Mouse (Mus musculus): Measurements from ENCODE around the gene Snd1. TPM values are rescaled to one million over a fixed set of nuclear protein-coding genes. Genes with fewer than 3 reads are reported as not detected.

The Snd1 gene
- total and polyA plus RNA-seq, 3 experiments: 83.7 to 377 (median 210) TPM

DNA sequence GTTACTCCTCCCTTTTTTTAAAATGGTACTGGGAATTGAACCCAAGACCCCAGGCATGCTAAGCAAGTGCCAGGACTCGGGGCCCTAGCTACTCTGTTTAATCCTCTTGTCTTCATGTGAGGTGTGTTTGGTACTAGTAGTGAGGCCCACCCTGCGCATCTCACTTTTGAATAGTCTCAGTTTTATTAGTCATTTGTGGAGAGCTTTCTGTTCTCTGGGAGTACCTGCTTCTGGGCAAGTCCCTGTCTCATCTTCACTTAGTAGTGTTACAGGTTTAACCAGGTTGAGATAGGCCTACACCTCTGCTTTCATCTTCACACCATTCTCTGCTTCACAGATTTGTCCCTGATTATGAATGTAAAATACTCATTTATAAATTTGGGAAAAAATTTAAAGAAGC, 84.5 kb downstream of the Snd1 start (continued):
- TF ChIP-seq GABPA (IDR thresholded peaks at IDR 0.05; ENCODE audit: insufficient replicate concordance, low read depth, low read length) (no peak), MAFK (IDR thresholded peaks at IDR 0.05; ENCODE audit: insufficient replicate concordance, low read length) (no peak), SMC3 (IDR thresholded peaks at IDR 0.05; ENCODE audit: low read depth, low read length) (no peak), MXI1 (IDR thresholded peaks at IDR 0.05; ENCODE audit: low read depth, low read length) (no peak), ETS1 (conservative IDR thresholded peaks at IDR 0.05; ENCODE audit: low read depth, low read length) (0 out of 2 replicates have a peak, but pooled peaks have one; percentile 22), HCFC1 (IDR thresholded peaks at IDR 0.05; ENCODE audit: low read depth, low read length) (no peak), POLR2A (IDR thresholded peaks at IDR 0.05; ENCODE audit: low read depth, low read length) (no peak), ZKSCAN1 (IDR thresholded peaks at IDR 0.05; ENCODE audit: borderline replicate concordance, low read depth, low read length) (peak; percentile 54), ZMIZ1 (IDR thresholded peaks at IDR 0.05; ENCODE audit: low read depth, low read length) (0 out of 2 replicates have a peak, but pooled peaks have one; percentile 37), SIN3A (IDR thresholded peaks at IDR 0.05; ENCODE audit: low read length) (no peak), NELFE (IDR thresholded peaks at IDR 0.05; ENCODE audit: low read depth, low read length) (no peak), RCOR1 (conservative IDR thresholded peaks at IDR 0.05; ENCODE audit: low read depth, low read length) (peak; percentile 51; the same call in 1 of the 2 replicates), JUN (IDR thresholded peaks at IDR 0.05; ENCODE audit: insufficient read depth, low read depth, low read length) (no peak; the same call in 1 of the 2 replicates), EP300 (IDR thresholded peaks at IDR 0.05; ENCODE audit: low read length) (peak; percentile 82), TBP (conservative IDR thresholded peaks at IDR 0.05; ENCODE audit: low read depth, low read length) (0 out of 2 replicates have a peak, but pooled peaks have one; percentile 8), NRF1 (IDR thresholded peaks at IDR 0.05; ENCODE audit: low read depth, low read length) (peak; percentile 48), TCF12 (IDR thresholded peaks at IDR 0.05; ENCODE audit: low read depth, low read length) (0 out of 2 replicates have a peak, but pooled peaks have one; percentile 26), MEF2A (IDR thresholded peaks at IDR 0.05; ENCODE audit: borderline replicate concordance, low read depth, low read length) (peak; percentile 52; the same call in 1 of the 2 replicates), BHLHE40 (IDR thresholded peaks at IDR 0.05; ENCODE audit: low read depth, low read length) (peak; percentile 40), CHD1 (IDR thresholded peaks at IDR 0.05; ENCODE audit: low read depth, low read length) (no peak)

GRCm38 (mm10) chr6:28561291-28561995, 86.5 kb downstream of the Snd1 start:
- H3K4me3 ChIP-seq (replicated peaks in 1 of 3; ENCODE audit: low read depth in 2 of 3, low read length in 2 of 3, poor library complexity in 1 of 3): no peak overlapping the region
- no peaks in the 10 kb centered on the region for H3K27me3 ChIP-seq (replicated peaks)
- in situ Hi-C loops (cut with MboI; ENCODE audit: low pct_ligation_motif_present, low pct_unique_long_range_greater_than_20kb, low sequenced_read_pairs) (loop anchor here (25.0 kb wide), 1 partner anchor 451 kb away; no protein-coding TSS in a partner anchor), dilution Hi-C loops (cut with MboI; ENCODE audit: extremely low pct_ligation_motif_present, extremely low pct_unique_long_range_greater_than_20kb, low sequenced_read_pairs) (no loop called here)
- no peak overlapping the region for H3K27ac ChIP-seq (ENCODE audit: insufficient read depth, low read depth)
- TF ChIP-seq HCFC1 (IDR thresholded peaks at IDR 0.05; ENCODE audit: low read depth, low read length) (no peak), BHLHE40 (IDR thresholded peaks at IDR 0.05; ENCODE audit: low read depth, low read length) (no peak), MEF2A (IDR thresholded peaks at IDR 0.05; ENCODE audit: borderline replicate concordance, low read depth, low read length) (no peak), CHD2 (IDR thresholded peaks at IDR 0.05; ENCODE audit: low read length) (no peak), CTCF (conservative IDR thresholded peaks at IDR 0.05 in 1 of 2, IDR thresholded peaks at IDR 0.05 in 1 of 2; ENCODE audit: low read depth in 2 of 2, low read length in 2 of 2) (no peak), UBTF (IDR thresholded peaks at IDR 0.05; ENCODE audit: low read depth, low read length) (no peak)
- peaks cover 22% of the 10 kb centered on the region for H3K79me2 ChIP-seq (replicated peaks; ENCODE audit: control insufficient read depth, extremely low read depth, insufficient read depth, poor library complexity, severe bottlenecking)
- no peak overlapping the region for H3K9ac ChIP-seq (ENCODE audit: insufficient read depth, low read depth)
- no peaks in the 10 kb centered on the region for H3K9me3 ChIP-seq (replicated peaks; ENCODE audit: low read length)
- DNase-seq (ENCODE audit: extremely low read depth): no peak
- no peak overlapping the region for H3K4me2 ChIP-seq (ENCODE audit: insufficient read depth, low read depth, poor library complexity, severe bottlenecking)
- H3K36me3 ChIP-seq (replicated peaks in 1 of 2; ENCODE audit: control insufficient read depth in 1 of 2, insufficient read depth in 1 of 2, low read length in 1 of 2): peaks cover 43 to 84% of the 10 kb centered on the region in 2 experiments
- H3K4me1 ChIP-seq (ENCODE audit: control insufficient read depth in 1 of 2, insufficient read depth in 2 of 2): peaks cover 11 to 40% of the 10 kb centered on the region in 2 experiments
